Mouse (Mus musculus) lung, postnatal 0 days (tissue): ENCODE measurements around the gene Dhrs13. TPM values are rescaled to one million over a fixed set of nuclear protein-coding genes. Genes with fewer than 3 reads are reported as not detected.
A peak's percentile ranks its signal among the peaks of the same experiment; 100 is the strongest.

Source experiments
- ATAC-seq: fragments of 200-750 bp; cut with Nextera tagmentation; 2 replicates; pipeline ENCODE4 v1.8.0; 2017; ENCODE audit warnings: moderate library complexity
- DNase-seq: peaks from one replicate; pipeline ENCODE4 v3.0.0-alpha.2; 2016; ENCODE audit warnings: low spot score
- H3K27ac ChIP-seq: fragments of 300-500 bp; sonication (generic); 2 replicates; pipeline ENCODE4 v1.5.1; 2014; ENCODE audit warnings: antibody characterized with exemption, mild to moderate bottlenecking, low read length, mixed read lengths
- H3K27me3 ChIP-seq: fragments of 300-500 bp; sonication (generic); replicated peaks from 2 replicates; pipeline ENCODE4 v1.6.1; 2014; ENCODE audit warnings: low read length, mixed read lengths; ENCODE audit not compliant: insufficient read depth
- H3K36me3 ChIP-seq: fragments of 300-500 bp; sonication (generic); 2 replicates; pipeline ENCODE4 v1.6.1; 2014; ENCODE audit warnings: low read length, mixed read lengths; ENCODE audit not compliant: insufficient read depth
- H3K4me1 ChIP-seq: fragments of 300-500 bp; sonication (generic); 2 replicates; pipeline ENCODE4 v1.6.1; 2014; ENCODE audit warnings: antibody characterized with exemption, low read depth, low read length, mixed read lengths; ENCODE audit not compliant: insufficient read depth
- H3K4me2 ChIP-seq: fragments of 300-500 bp; sonication (generic); replicated peaks from 2 replicates; pipeline ENCODE4 v1.6.1; 2014; ENCODE audit warnings: low read depth, mild to moderate bottlenecking, low read length, moderate library complexity, mixed read lengths
- H3K4me3 ChIP-seq: fragments of 300-500 bp; sonication (generic); 2 replicates; pipeline ENCODE4 v1.5.1; 2014; ENCODE audit warnings: low read depth, low read length
- H3K9ac ChIP-seq: fragments of 300-500 bp; sonication (generic); replicated peaks from 2 replicates; pipeline ENCODE4 v1.6.1; 2014; ENCODE audit warnings: low read depth, mild to moderate bottlenecking
- H3K9me3 ChIP-seq: fragments of 300-500 bp; sonication (generic); 2 replicates; pipeline ENCODE4 v1.6.1; 2016; ENCODE audit warnings: low read length, mixed read lengths
- CTCF ChIP-seq: IDR thresholded peaks from 2 replicates; pipeline ENCODE4 v1.5.1; 2016; ENCODE audit warnings: antibody characterized with exemption, mild to moderate bottlenecking
- EP300 ChIP-seq: IDR thresholded peaks from 2 replicates; pipeline ENCODE4 v1.6.1; 2016; ENCODE audit warnings: antibody characterized with exemption, mild to moderate bottlenecking, control low read depth
- WGBS: fragments of 180-500 bp; shearing (Covaris S2); extraction: QIAGEN DNeasy Blood & Tissue Kit; methylation state at CpG from one replicate; pipeline ENCODE4 v1.1.7; 2014; 5-methylcytosine and 5-hydroxymethylcytosine counted together
- polyA plus RNA-seq: library from polyadenylated mRNA; unstranded; fragments of >200 nt; fragmentation: Nextera tagmentation; extraction: Ambion mirVana; gene quantifications from 2 replicates; pipeline ENCODE4 v1.2.1, GENCODE M21; 2015

Dhrs13 gene
- polyA plus RNA-seq, 1 experiment from 2014 or later = 9.4 TPM

GRCm38 (mm10) chr11:78056946-78057345, 24.9 kb downstream of the Dhrs13 start:
- no peaks in the 10 kb centered on the region for H3K9me3 ChIP-seq
- ATAC-seq (no peak), DNase-seq (no peak)
- no peaks in the 10 kb centered on the region for H3K4me1 ChIP-seq
- TF ChIP-seq EP300 (no peak), CTCF (no peak)
- no peak overlapping the region for H3K9ac ChIP-seq
- H3K36me3 ChIP-seq = peaks cover 24% of the 10 kb centered on the region
- H3K27me3 ChIP-seq = no peaks in the 10 kb centered on the region
- no peak overlapping the region for H3K27ac ChIP-seq
- WGBS = 60% methylated on average over 8 of the region's 8 CpGs
- no peak overlapping the region for H3K4me3 ChIP-seq
- no peak overlapping the region for H3K4me2 ChIP-seq

- Histone ChIP-seq H3K4me3 (no peak overlapping the region), H3K27me3 (no peaks in the 10 kb centered on the region), H3K9me3 (no peaks in the 10 kb centered on the region), H3K36me3 (peaks cover 14% of the 10 kb centered on the region; the same call in 1 of the 2 replicates), H3K4me2 (no peak overlapping the region), H3K9ac (no peak overlapping the region), H3K4me1 (no peaks in the 10 kb centered on the region), H3K27ac (no peak overlapping the region)
- ATAC-seq (peak; percentile 89), DNase-seq (peak; percentile 88)
- 44% methylated on average over 9 of the region's 9 CpGs for WGBS
- TF ChIP-seq EP300 (no peak), CTCF (peak; percentile 97)
These were observed 28.0 kb downstream of the Dhrs13 start for GRCm38 (mm10) chr11:78059833-78060757.

GRCm38 (mm10) chr11:78062563-78062962, 30.5 kb downstream of the Dhrs13 start:
- Histone ChIP-seq H3K4me2 (no peak overlapping the region), H3K27me3 (no peaks in the 10 kb centered on the region), H3K4me3 (no peak overlapping the region), H3K9me3 (no peaks in the 10 kb centered on the region), H3K27ac (no peak overlapping the region), H3K36me3 (peaks cover 8% of the 10 kb centered on the region; the same call in 1 of the 2 replicates), H3K9ac (no peak overlapping the region), H3K4me1 (no peaks in the 10 kb centered on the region)
- TF ChIP-seq EP300 (no peak), CTCF (no peak)
- 84% methylated on average over 1 of the region's 1 CpGs for WGBS
- ATAC-seq (no peak), DNase-seq (no peak)

- 42% methylated on average over 2 of the region's 2 CpGs for WGBS
These were observed 33.8 kb downstream of the Dhrs13 start for GRCm38 (mm10) chr11:78065906-78066305.

GRCm38 (mm10) chr11:78066641-78067040, 34.6 kb downstream of the Dhrs13 start:
- Histone ChIP-seq H3K4me3 (no peak overlapping the region), H3K27me3 (no peaks in the 10 kb centered on the region), H3K9me3 (no peaks in the 10 kb centered on the region), H3K4me1 (no peaks in the 10 kb centered on the region), H3K36me3 (no peaks in the 10 kb centered on the region), H3K9ac (no peak overlapping the region), H3K27ac (no peak overlapping the region), H3K4me2 (no peak overlapping the region)
- TF ChIP-seq CTCF (no peak), EP300 (no peak)
- WGBS = 44% methylated on average over 2 of the region's 2 CpGs
- ATAC-seq (no peak), DNase-seq (no peak)

More at GRCm38 (mm10) chr11:78065906-78066305, 33.8 kb downstream of the Dhrs13 start:
- H3K4me3 ChIP-seq = no peak overlapping the region
- no peaks in the 10 kb centered on the region for H3K36me3 ChIP-seq
- no peaks in the 10 kb centered on the region for H3K9me3 ChIP-seq
- H3K4me1 ChIP-seq = no peaks in the 10 kb centered on the region
- DNase-seq = no peak
- no peak overlapping the region for H3K9ac ChIP-seq
- no peak overlapping the region for H3K4me2 ChIP-seq
- H3K27me3 ChIP-seq = no peaks in the 10 kb centered on the region
- TF ChIP-seq EP300 (no peak), CTCF (no peak)
- no peak overlapping the region for H3K27ac ChIP-seq
- ATAC-seq = no peak

GRCm38 (mm10) chr11:78067566-78067965, 35.5 kb downstream of the Dhrs13 start:
- Histone ChIP-seq H3K9ac (no peak overlapping the region), H3K27me3 (no peaks in the 10 kb centered on the region), H3K9me3 (no peaks in the 10 kb centered on the region), H3K4me3 (no peak overlapping the region), H3K27ac (no peak overlapping the region), H3K4me1 (no peaks in the 10 kb centered on the region), H3K4me2 (no peak overlapping the region), H3K36me3 (no peaks in the 10 kb centered on the region)
- TF ChIP-seq EP300 = no peak
- no peak for TF ChIP-seq CTCF
- ATAC-seq (no peak), DNase-seq (no peak)
- 53% methylated on average over 5 of the region's 5 CpGs for WGBS
